Mouse (Mus musculus) kidney, postnatal 4 days (tissue): ENCODE measurements around the gene Ift22.
"Not testable (repeated sequence)": the region's sequence is repeated elsewhere in the genome, so short reads cannot be mapped to it uniquely, and the experiment has no call there.

ENCODE experiments used
- DNase-seq, 2 experiments: peaks; one replicate each; pipeline ENCODE4 v3.0.0; 2021; ENCODE audit warnings: mixed read lengths in 2 of 2

Ift22 gene

DNA sequence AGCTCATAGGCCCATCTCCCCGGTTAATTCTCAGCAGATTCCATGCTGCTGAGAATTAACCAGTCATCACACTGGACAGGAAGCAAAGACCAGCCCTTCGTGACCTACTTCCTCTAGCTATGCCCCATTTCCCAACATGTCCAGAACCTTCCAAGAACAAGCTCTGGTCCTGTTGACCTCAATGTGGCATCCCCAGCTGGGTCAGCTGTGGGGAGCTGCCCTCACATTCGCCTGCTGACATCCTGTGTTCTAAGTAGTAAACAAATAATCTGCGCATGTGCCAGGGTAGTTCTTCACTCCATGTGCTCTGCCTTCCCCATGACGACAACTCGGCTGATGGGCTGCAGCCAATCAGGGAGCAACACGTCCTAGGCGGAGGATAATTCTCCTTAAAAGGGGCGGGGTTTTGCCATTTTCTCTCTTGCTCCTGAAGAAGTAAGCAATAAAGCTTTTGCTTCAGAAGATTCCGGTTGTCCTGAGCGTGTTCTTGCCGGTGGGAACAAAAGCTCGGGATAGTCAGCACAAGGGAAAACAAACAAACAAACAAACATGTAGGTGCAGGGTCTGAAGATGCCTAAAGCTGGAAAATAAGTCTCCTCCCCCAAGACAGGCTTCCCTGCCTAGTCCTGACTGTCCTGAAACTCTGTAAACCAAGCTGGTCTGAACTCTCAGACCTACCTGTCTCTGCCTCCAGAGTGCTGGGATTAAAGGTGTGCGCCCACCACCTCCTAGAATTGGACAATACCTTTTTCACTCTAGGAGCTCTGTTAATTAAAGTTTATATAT, 41.8 kb downstream of the Ift22 start:
- DNase-seq, result not testable (repeated sequence)

DNA sequence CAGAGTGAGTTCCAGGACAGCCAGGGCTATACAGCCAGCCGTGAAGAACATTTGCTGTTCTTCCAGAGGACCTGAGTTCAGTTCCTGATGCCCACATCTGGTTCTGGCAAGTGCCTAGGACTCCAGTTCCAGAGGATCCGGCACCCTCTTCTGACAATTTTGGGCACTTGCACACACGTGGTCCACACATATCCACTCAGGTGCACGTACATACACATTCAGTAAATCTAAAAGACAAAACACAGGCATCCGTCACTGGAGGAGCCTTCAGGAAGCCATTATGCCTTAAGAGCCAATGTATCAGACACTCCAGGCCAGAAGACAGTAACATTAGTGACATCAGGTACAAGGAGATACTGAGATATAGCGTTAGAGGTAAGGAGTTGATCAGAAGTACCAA, 42.6 kb downstream of the Ift22 start:
- no peak for DNase-seq

DNA sequence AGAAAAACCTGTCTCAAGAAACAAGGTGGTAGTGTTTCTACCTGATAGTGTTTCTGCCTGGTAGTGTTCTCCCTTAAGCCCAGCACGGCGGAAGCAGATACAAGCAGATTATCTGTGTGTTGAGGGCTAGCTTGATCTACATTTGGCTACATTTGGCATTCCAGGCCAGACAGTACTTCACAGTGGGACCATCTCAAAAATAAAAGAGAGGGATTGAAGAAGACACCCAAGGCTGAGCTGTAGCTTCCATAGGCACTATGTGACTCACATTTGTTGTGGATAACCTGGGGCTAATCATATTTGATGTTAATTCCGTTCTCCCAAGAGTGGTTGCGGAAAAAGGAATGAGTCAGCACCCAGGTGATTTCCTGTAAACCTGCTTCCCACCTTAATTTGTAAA, 44.2 kb downstream of the Ift22 start:
- no peak for DNase-seq

DNA sequence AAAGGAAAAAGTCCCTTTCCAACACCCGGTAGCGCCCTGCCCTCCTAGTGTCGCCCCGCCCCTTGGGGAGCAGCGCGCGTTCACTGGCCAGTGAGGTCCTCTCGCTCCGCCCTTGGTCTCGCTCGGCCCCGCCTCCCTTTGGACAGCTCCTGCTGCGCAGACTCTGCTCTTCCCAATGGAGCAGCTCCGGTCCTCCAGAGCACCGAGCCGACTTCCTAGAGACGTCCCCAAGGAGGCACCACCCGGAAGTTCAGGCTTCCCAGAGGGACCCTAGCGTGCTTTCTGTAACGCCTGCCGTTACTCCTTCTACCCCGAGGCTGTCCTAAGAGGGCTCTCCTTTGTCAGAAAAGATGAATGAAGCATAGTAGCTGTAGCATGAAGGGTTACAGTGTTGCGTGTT, 45.1 kb downstream of the Ift22 start, which contains the start of gene Fis1:
TSS of gene Fis1 (plus strand) at position 261 of the 400 bp plus-strand sequence.
- peak; percentile 99 for DNase-seq

DNA sequence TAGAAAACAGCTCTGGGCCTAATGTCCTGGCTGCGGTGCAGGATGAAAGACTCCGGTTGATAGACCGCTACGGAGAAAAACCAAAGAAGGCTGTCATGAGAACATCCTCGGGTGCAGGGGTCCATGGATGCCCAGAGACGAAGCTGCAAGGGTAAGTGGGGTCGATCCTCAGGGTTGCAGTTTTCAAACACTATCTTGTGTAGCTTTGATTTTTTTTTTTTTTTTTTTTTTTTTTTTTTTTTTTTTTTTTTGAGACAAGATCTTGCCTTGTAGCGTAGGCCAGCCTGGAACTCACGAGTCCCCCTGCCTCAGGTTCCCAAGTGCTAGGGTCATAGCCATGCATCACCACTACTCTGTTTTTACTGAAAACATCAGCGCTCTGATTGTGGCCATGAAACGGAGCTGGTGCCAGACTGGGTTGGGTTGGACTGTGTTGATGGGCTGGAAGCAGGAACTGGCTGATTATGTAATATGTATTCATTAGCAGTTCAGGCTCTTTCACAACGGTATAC, 45.5 kb downstream of the Ift22 start:
- DNase-seq, result peak; percentile 29 to 37

DNA sequence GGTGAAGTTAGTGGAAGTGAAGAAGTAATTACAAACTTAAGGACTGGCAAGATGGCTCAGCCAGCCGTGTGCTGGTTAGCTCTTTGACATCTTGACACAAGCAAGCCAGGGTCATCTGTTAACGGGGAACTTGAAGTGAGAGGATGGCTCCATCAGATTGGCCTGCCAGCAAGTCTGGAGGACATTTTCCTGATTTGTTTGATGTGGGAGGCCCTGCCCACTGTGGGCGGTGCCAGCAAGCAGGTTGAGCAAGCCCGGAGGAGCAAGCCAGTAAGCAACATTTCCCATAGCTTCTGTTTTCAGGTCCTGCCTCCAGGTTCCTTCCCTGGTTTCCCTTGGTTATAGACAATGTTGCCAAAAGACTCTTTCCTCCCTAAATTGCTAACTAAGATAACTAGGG, 47.7 kb downstream of the Ift22 start:
- no peak for DNase-seq

DNA sequence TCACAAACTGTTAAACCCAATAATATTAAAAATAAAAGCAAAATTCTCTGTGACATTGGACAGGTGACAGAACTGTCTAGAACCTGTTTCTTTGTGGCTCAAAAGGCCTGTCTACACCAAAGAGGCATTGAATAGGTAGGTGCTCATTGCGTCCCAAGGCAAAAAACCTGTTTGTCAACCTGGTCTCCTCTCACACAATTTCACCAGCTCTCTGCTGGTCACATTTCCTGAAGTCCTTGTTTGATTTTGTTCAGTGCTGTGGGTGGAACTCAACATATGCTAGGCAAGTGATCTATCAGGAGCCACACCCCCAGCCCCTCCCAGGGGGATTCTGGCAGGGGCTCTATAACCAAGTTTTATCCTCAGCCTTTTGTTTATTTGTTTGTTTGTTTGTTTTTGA, 49.3 kb downstream of the Ift22 start:
- DNase-seq, result no peak

DNA sequence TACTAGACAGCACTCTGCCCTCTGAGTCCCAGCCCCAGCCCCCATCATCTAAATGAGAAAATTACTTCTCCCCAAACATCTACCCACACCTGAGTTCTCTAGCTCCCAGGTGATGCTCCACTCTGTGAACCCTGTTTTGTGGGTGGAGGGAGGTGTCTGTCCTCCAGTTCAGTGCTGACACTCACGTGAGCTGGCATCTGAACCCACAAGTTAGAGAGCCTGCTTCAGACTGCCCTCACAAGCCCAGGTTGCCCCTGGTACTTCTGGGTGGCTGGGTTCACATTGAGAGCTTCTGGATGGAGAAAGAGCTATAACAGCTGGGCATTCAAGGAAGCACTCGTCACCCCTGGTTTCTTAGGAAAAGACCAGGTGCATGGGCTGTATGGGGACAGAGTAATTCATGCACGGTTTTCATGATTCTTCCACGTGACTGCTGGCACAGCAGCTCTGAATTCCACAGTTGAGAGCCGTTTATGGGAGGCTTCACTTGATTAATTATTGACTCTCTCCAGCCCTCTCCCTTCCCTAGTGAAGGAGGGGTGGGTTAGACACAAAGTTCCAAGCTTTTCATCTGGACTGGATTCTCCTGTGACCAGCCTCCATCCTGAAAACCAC, 51.1 kb downstream of the Ift22 start:
- peak; percentile 40 to 68 for DNase-seq

DNA sequence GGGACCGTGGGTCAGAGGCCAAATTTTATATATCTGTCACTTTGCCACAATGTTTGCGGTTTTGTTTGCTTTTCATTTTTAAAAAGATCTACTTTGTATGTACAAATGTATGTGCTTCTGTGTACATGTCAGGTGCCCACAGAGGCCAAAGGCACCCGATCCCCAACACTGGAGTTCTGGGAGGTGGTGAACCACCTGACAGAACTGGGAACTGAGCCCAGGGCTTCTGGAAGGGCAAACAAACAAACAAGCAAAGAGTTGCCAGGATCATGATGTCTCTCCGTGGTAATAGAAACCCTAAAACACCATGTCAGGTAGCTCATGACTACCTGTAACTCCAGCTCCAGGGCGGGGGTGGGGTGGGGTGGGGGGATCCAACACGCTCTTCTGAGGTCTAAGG, 52.1 kb downstream of the Ift22 start:
- no peak for DNase-seq

DNA sequence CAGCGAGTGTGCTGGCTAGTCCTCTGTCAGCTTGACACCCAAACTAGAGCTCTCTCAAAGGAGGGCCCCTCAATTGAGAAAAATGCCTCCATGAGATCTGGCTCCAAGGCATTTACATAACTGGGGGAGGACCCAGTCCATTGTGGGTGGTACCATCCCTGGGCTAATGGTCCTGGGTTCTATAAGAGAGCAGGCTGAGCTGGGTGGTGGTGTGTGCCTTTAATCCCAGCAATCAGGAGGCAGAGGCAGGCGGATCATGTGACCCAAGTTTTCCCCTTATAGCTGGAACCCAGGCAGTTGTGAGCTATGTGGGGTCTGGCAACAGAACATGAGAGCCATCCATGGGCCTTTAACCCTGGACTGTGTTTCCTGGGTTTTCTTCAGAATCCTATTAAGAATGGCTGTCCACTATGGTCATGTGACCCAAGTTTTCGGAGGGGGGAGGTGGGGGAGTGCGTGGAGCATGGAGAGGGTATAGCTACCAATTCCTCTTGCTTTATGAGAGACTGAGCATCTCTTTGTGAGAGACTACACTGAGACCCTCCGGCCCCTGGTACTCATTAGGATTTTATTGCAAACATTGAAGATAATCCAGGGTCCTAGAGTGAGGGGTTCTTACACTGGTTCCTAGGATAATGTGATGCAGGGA, 53.5 kb downstream of the Ift22 start:
- DNase-seq, result peak; percentile 40 to 63

DNA sequence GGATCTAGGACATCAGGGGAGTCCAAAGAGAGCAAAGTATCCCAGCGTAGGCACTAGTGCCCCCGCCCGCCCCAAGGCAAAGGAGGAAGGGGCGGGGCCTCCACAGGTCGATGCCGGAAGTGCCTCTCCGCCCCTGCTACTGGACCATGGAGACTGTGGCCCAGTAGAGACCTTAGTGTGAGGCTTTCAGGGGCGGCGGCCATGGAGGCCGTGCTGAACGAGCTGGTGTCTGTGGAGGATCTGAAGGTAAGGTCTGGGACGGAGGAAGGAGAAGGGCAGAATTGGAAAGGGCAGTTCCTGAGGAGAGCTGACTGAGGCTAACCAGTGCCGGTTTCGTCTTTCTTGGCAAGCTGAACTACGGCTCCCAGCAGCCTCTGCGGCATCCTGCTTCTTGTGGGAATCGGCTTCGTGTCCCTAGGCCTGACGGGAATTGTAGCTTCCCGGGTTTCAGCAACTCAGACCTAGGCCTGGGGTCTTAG, 54.1 kb downstream of the Ift22 start:
- peak; percentile 91 to 95 for DNase-seq

DNA sequence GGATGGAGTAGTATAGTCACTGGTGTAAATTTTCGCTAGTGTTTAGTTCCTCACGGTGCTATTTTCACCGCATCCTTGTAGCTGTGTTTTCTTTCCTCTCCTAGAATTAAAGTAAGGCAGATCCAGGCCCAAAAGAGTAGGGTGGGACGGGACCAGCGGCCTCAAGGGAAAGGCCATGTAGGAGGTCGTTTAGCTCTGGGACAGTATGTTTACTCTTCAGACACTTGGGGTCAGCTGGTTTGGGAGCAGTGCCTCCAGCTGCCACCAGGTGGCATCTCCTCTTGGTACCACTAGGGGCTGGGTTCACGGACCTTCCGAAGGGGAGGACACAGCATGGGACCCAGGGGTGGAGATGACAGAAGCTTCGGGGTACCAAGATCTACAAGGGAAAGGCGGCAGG, 54.6 kb downstream of the Ift22 start:
- peak; percentile 90 to 93 for DNase-seq

DNA sequence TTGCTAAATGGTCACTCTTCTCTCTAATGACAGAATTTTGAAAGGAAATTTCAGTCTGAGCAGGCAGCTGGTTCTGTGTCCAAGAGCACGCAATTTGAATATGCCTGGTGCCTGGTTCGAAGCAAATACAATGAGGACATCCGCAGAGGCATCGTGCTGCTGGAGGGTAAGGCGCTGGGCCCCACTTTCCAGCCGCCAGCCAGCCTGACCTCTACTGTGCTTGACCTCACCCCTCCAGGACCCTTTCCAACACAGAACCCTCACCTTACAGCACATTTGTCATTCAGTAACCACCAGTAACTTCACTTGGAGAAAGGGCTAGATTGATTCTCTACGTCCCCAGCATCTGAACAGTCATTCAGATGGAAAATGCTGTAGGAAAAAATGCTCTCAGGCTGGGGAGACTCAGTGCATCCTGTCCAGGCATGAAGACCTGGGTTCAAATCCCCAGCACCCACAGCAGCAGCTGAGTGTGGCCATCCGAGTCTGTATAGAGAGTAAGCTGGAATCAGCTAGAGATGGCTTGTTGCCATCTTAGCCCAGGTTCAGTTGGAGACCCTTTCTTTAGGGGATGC, 55.1 kb downstream of the Ift22 start:
- no peak for DNase-seq
